Mouse (Mus musculus): ENCODE results near the gene Lrrc45. TPM values are rescaled to one million over a fixed set of nuclear protein-coding genes. Genes with fewer than 3 reads are reported as not detected.
A peak's percentile ranks its signal among the peaks of the same experiment; 100 is the strongest.

The Lrrc45 gene
- polyA plus RNA-seq, 1 experiment from 2014 or later = 5.1 TPM

GRCm38 (mm10) chr11:120676951-120677350 is 36.8 kb upstream of the Lrrc45 start:
- Histone ChIP-seq H3K4me2 (ENCODE audit: low read depth, low read length) (no peak overlapping the region), H3K9ac (replicated peaks) (no peak overlapping the region), H3K9me3 (ENCODE audit: low read length) (no peaks in the 10 kb centered on the region), H3K4me1 (ENCODE audit: insufficient read depth) (peaks cover 37% of the 10 kb centered on the region), H3K27me3 (ENCODE audit: insufficient read depth, low read length) (no peaks in the 10 kb centered on the region), H3K4me3 (ENCODE audit: low read depth, low read length) (no peak overlapping the region), H3K36me3 (replicated peaks; ENCODE audit: insufficient read depth, low read length) (peaks cover 29% of the 10 kb centered on the region), H3K27ac (ENCODE audit: low read depth) (0 out of 2 replicates have a peak overlapping the region, but pooled peaks have one; percentile 55)
- TF ChIP-seq EP300 (IDR thresholded peaks at IDR 0.05; ENCODE audit: low read depth) (no peak), CTCF (IDR thresholded peaks at IDR 0.05; ENCODE audit: low read depth) (no peak)
- WGBS (ENCODE audit: insufficient replicate concordance) = 79% methylated on average over 4 of the region's 4 CpGs
- ATAC-seq (no peak), DNase-seq (no peak)

- TF ChIP-seq CTCF (IDR thresholded peaks at IDR 0.05; ENCODE audit: low read depth) (peak; percentile 75), EP300 (IDR thresholded peaks at IDR 0.05; ENCODE audit: low read depth) (no peak)
- no peak overlapping the region for H3K4me2 ChIP-seq (ENCODE audit: low read depth, low read length)
- 65% methylated on average over 3 of the region's 3 CpGs for WGBS (ENCODE audit: insufficient replicate concordance)
- ATAC-seq = peak; percentile 73
- no peak overlapping the region for H3K4me3 ChIP-seq (ENCODE audit: low read depth, low read length)
- DNase-seq = peak; percentile 52
- H3K27ac ChIP-seq (ENCODE audit: low read depth) = 0 out of 2 replicates have a peak overlapping the region, but pooled peaks have one; percentile 13
- no peaks in the 10 kb centered on the region for H3K27me3 ChIP-seq (ENCODE audit: insufficient read depth, low read length)
- peaks cover 31% of the 10 kb centered on the region for H3K36me3 ChIP-seq (replicated peaks; ENCODE audit: insufficient read depth, low read length)
- H3K9ac ChIP-seq (replicated peaks) = no peak overlapping the region
- peaks cover 18% of the 10 kb centered on the region for H3K4me1 ChIP-seq (ENCODE audit: insufficient read depth)
- H3K9me3 ChIP-seq (ENCODE audit: low read length) = no peaks in the 10 kb centered on the region
Observed at GRCm38 (mm10) chr11:120679909-120680308, 33.8 kb upstream of the Lrrc45 start.

- 87% methylated on average over 5 of the region's 5 CpGs for WGBS (ENCODE audit: insufficient replicate concordance)
- Histone ChIP-seq H3K9me3 (ENCODE audit: low read length) (no peaks in the 10 kb centered on the region), H3K27ac (ENCODE audit: low read depth) (no peak overlapping the region), H3K36me3 (replicated peaks; ENCODE audit: insufficient read depth, low read length) (peaks cover 37% of the 10 kb centered on the region), H3K27me3 (ENCODE audit: insufficient read depth, low read length) (no peaks in the 10 kb centered on the region), H3K4me2 (ENCODE audit: low read depth, low read length) (no peak overlapping the region), H3K9ac (replicated peaks) (no peak overlapping the region), H3K4me3 (ENCODE audit: low read depth, low read length) (no peak overlapping the region), H3K4me1 (ENCODE audit: insufficient read depth) (peaks cover 11% of the 10 kb centered on the region; the same call in 1 of the 2 replicates)
- ATAC-seq (no peak), DNase-seq (no peak)
- TF ChIP-seq CTCF (IDR thresholded peaks at IDR 0.05; ENCODE audit: low read depth) = no peak
- no peak for TF ChIP-seq EP300 (IDR thresholded peaks at IDR 0.05; ENCODE audit: low read depth)
Observed at GRCm38 (mm10) chr11:120682683-120683082, 31.0 kb upstream of the Lrrc45 start.

- 75% methylated on average over 3 of the region's 3 CpGs for WGBS (ENCODE audit: insufficient replicate concordance)
Observed at GRCm38 (mm10) chr11:120683536-120683935, 30.2 kb upstream of the Lrrc45 start.

GRCm38 (mm10) chr11:120684086-120684485 is 29.6 kb upstream of the Lrrc45 start:
- WGBS (ENCODE audit: insufficient replicate concordance) = 75% methylated on average over 2 of the region's 2 CpGs
- DNase-seq (no peak), ATAC-seq (no peak)
- Histone ChIP-seq H3K9me3 (ENCODE audit: low read length) (no peaks in the 10 kb centered on the region), H3K27ac (ENCODE audit: low read depth) (no peak overlapping the region), H3K4me3 (ENCODE audit: low read depth, low read length) (no peak overlapping the region), H3K9ac (replicated peaks) (no peak overlapping the region), H3K36me3 (replicated peaks; ENCODE audit: insufficient read depth, low read length) (peaks cover 40% of the 10 kb centered on the region), H3K4me1 (ENCODE audit: insufficient read depth) (peaks cover 11% of the 10 kb centered on the region; the same call in 1 of the 2 replicates), H3K4me2 (ENCODE audit: low read depth, low read length) (no peak overlapping the region), H3K27me3 (ENCODE audit: insufficient read depth, low read length) (no peaks in the 10 kb centered on the region)
- TF ChIP-seq CTCF (IDR thresholded peaks at IDR 0.05; ENCODE audit: low read depth) = no peak
- TF ChIP-seq EP300 (IDR thresholded peaks at IDR 0.05; ENCODE audit: low read depth) = no peak

More at GRCm38 (mm10) chr11:120683536-120683935, 30.2 kb upstream of the Lrrc45 start:
- Histone ChIP-seq H3K27ac (ENCODE audit: low read depth) (no peak overlapping the region), H3K4me2 (ENCODE audit: low read depth, low read length) (no peak overlapping the region), H3K27me3 (ENCODE audit: insufficient read depth, low read length) (no peaks in the 10 kb centered on the region), H3K36me3 (replicated peaks; ENCODE audit: insufficient read depth, low read length) (peaks cover 37% of the 10 kb centered on the region), H3K9ac (replicated peaks) (no peak overlapping the region), H3K4me3 (ENCODE audit: low read depth, low read length) (no peak overlapping the region), H3K4me1 (ENCODE audit: insufficient read depth) (peaks cover 11% of the 10 kb centered on the region; the same call in 1 of the 2 replicates), H3K9me3 (ENCODE audit: low read length) (no peaks in the 10 kb centered on the region)
- DNase-seq (no peak), ATAC-seq (no peak)
- no peak for TF ChIP-seq EP300 (IDR thresholded peaks at IDR 0.05; ENCODE audit: low read depth)
- no peak for TF ChIP-seq CTCF (IDR thresholded peaks at IDR 0.05; ENCODE audit: low read depth)

- ATAC-seq (no peak), DNase-seq (no peak)
- TF ChIP-seq EP300 (IDR thresholded peaks at IDR 0.05; ENCODE audit: low read depth) (no peak), CTCF (IDR thresholded peaks at IDR 0.05; ENCODE audit: low read depth) (no peak)
- peaks cover 44% of the 10 kb centered on the region for H3K36me3 ChIP-seq (replicated peaks; ENCODE audit: insufficient read depth, low read length)
- H3K27ac ChIP-seq (ENCODE audit: low read depth) = no peak overlapping the region
- 82% methylated on average over 2 of the region's 2 CpGs for WGBS (ENCODE audit: insufficient replicate concordance)
- H3K9me3 ChIP-seq (ENCODE audit: low read length) = no peaks in the 10 kb centered on the region
- H3K27me3 ChIP-seq (ENCODE audit: insufficient read depth, low read length) = no peaks in the 10 kb centered on the region
- no peak overlapping the region for H3K9ac ChIP-seq (replicated peaks)
- H3K4me3 ChIP-seq (ENCODE audit: low read depth, low read length) = no peak overlapping the region
- H3K4me2 ChIP-seq (ENCODE audit: low read depth, low read length) = no peak overlapping the region
- H3K4me1 ChIP-seq (ENCODE audit: insufficient read depth) = peaks cover 11% of the 10 kb centered on the region; the same call in 1 of the 2 replicates
Observed at GRCm38 (mm10) chr11:120684660-120685059, 29.1 kb upstream of the Lrrc45 start.
